Mouse (Mus musculus): ENCODE results near the gene Mef2c. TPM values are rescaled to one million over a fixed set of nuclear protein-coding genes. Genes with fewer than 3 reads are reported as not detected.

Mef2c gene
- polyA plus RNA-seq, 1 experiment from 2014 or later, result 227 TPM

- peak overlapping the region; percentile 24 for H3K4me3 ChIP-seq
- ATAC-seq (replicated peaks), result peak; percentile 23; the same call in 1 of the 2 replicates
- H3K27me3 ChIP-seq, result no peaks in the 10 kb centered on the region
- peaks cover 29% of the 10 kb centered on the region for H3K4me1 ChIP-seq
- H3K9me3 ChIP-seq, result no peaks in the 10 kb centered on the region
- H3K4me2 ChIP-seq (replicated peaks), result peak overlapping the region; percentile 40
- H3K36me3 ChIP-seq, result no peaks in the 10 kb centered on the region
- H3K9ac ChIP-seq (replicated peaks), result peak overlapping the region; percentile 11
- 19% methylated on average over 7 of the region's 7 CpGs for WGBS
- H3K27ac ChIP-seq (replicated peaks), result peak overlapping the region; percentile 85
These were observed 157.3 kb downstream of the Mef2c start for GRCm38 (mm10) chr13:83661166-83661565.

- peak overlapping the region; percentile 31; the same call in 1 of the 2 replicates for H3K9ac ChIP-seq (replicated peaks)
- no peaks in the 10 kb centered on the region for H3K27me3 ChIP-seq
- H3K4me3 ChIP-seq, result peak overlapping the region; percentile 24
- H3K36me3 ChIP-seq, result no peaks in the 10 kb centered on the region
- 38% methylated on average over 14 of the region's 14 CpGs for WGBS
- ATAC-seq (replicated peaks), result peak; percentile 78
- no peaks in the 10 kb centered on the region for H3K9me3 ChIP-seq
- peak overlapping the region; percentile 35 for H3K4me2 ChIP-seq (replicated peaks)
- H3K27ac ChIP-seq (replicated peaks), result peak overlapping the region; percentile 85
- peaks cover 30% of the 10 kb centered on the region for H3K4me1 ChIP-seq
These were observed 158.3 kb downstream of the Mef2c start for GRCm38 (mm10) chr13:83662089-83662551.

- Histone ChIP-seq H3K36me3 (no peaks in the 10 kb centered on the region), H3K4me2 (replicated peaks) (no peak overlapping the region), H3K27ac (replicated peaks) (peak overlapping the region; percentile 78), H3K4me1 (peaks cover 21% of the 10 kb centered on the region), H3K9me3 (no peaks in the 10 kb centered on the region), H3K4me3 (no peak overlapping the region), H3K27me3 (no peaks in the 10 kb centered on the region), H3K9ac (replicated peaks) (no peak overlapping the region)
- ATAC-seq (replicated peaks), result peak; percentile 53
- 55% methylated on average over 7 of the region's 7 CpGs for WGBS
These were observed 162.3 kb downstream of the Mef2c start for GRCm38 (mm10) chr13:83666179-83666578.

- Histone ChIP-seq H3K9ac (replicated peaks) (no peak overlapping the region), H3K4me1 (peaks cover 13% of the 10 kb centered on the region), H3K27me3 (no peaks in the 10 kb centered on the region), H3K36me3 (no peaks in the 10 kb centered on the region), H3K27ac (replicated peaks) (peak overlapping the region; percentile 78; the same call in 1 of the 2 replicates), H3K4me3 (no peak overlapping the region), H3K4me2 (replicated peaks) (no peak overlapping the region), H3K9me3 (no peaks in the 10 kb centered on the region)
- 74% methylated on average over 3 of the region's 3 CpGs for WGBS
- no peak for ATAC-seq (replicated peaks)
These were observed 163.2 kb downstream of the Mef2c start for GRCm38 (mm10) chr13:83667051-83667450.

- Histone ChIP-seq H3K4me1 (peaks cover 2% of the 10 kb centered on the region), H3K27me3 (no peaks in the 10 kb centered on the region), H3K9me3 (no peaks in the 10 kb centered on the region), H3K9ac (replicated peaks) (no peak overlapping the region), H3K4me2 (replicated peaks) (no peak overlapping the region), H3K27ac (replicated peaks) (no peak overlapping the region), H3K4me3 (no peak overlapping the region), H3K36me3 (no peaks in the 10 kb centered on the region)
- no peak for ATAC-seq (replicated peaks)
- 55% methylated on average over 2 of the region's 2 CpGs for WGBS
These were observed 203.8 kb downstream of the Mef2c start for GRCm38 (mm10) chr13:83707611-83708010.

GRCm38 (mm10) chr13:83712778-83713380 lies 209.0 kb downstream of the Mef2c start:
- H3K4me3 ChIP-seq, result no peak overlapping the region

GRCm38 (mm10) chr13:83713661-83714291 lies 209.9 kb downstream of the Mef2c start:
- Histone ChIP-seq H3K4me2 (replicated peaks) (peak overlapping the region; percentile 65), H3K9ac (replicated peaks) (peak overlapping the region; percentile 100), H3K9me3 (no peaks in the 10 kb centered on the region), H3K4me3 (peak overlapping the region; percentile 78), H3K36me3 (no peaks in the 10 kb centered on the region), H3K4me1 (peaks cover 22% of the 10 kb centered on the region), H3K27ac (replicated peaks) (peak overlapping the region; percentile 100), H3K27me3 (no peaks in the 10 kb centered on the region)
- WGBS, result 7% methylated on average over 19 of the region's 19 CpGs
- ATAC-seq (replicated peaks), result peak; percentile 17

More at GRCm38 (mm10) chr13:83712778-83713380, 209.0 kb downstream of the Mef2c start:
- Histone ChIP-seq H3K9ac (replicated peaks) (peak overlapping the region; percentile 100), H3K9me3 (no peaks in the 10 kb centered on the region), H3K27me3 (no peaks in the 10 kb centered on the region), H3K36me3 (no peaks in the 10 kb centered on the region), H3K4me2 (replicated peaks) (peak overlapping the region; percentile 65), H3K27ac (replicated peaks) (peak overlapping the region; percentile 100), H3K4me1 (peaks cover 21% of the 10 kb centered on the region)
- ATAC-seq (replicated peaks), result no peak
- WGBS, result 24% methylated on average over 5 of the region's 5 CpGs

- H3K9me3 ChIP-seq, result no peaks in the 10 kb centered on the region
- ATAC-seq (replicated peaks), result peak; percentile 93
- 2% methylated on average over 22 of the region's 22 CpGs for WGBS
- H3K4me3 ChIP-seq, result peak overlapping the region; percentile 78
- H3K4me1 ChIP-seq, result peaks cover 22% of the 10 kb centered on the region
- peak overlapping the region; percentile 65 for H3K4me2 ChIP-seq (replicated peaks)
- no peaks in the 10 kb centered on the region for H3K36me3 ChIP-seq
- H3K27ac ChIP-seq (replicated peaks), result peak overlapping the region; percentile 100
- peak overlapping the region; percentile 100 for H3K9ac ChIP-seq (replicated peaks)
- H3K27me3 ChIP-seq, result no peaks in the 10 kb centered on the region
These were observed 210.9 kb downstream of the Mef2c start for GRCm38 (mm10) chr13:83714466-83715307.

GRCm38 (mm10) chr13:83715308-83715785 lies 211.5 kb downstream of the Mef2c start:
- Histone ChIP-seq H3K36me3 (no peaks in the 10 kb centered on the region), H3K27me3 (no peaks in the 10 kb centered on the region), H3K9me3 (no peaks in the 10 kb centered on the region), H3K27ac (replicated peaks) (peak overlapping the region; percentile 100), H3K4me1 (peaks cover 22% of the 10 kb centered on the region), H3K9ac (replicated peaks) (peak overlapping the region; percentile 100), H3K4me3 (peak overlapping the region; percentile 78), H3K4me2 (replicated peaks) (peak overlapping the region; percentile 65)
- 1% methylated on average over 14 of the region's 14 CpGs for WGBS
- peak; percentile 2; the same call in 1 of the 2 replicates for ATAC-seq (replicated peaks)

GRCm38 (mm10) chr13:83715971-83716615 lies 212.3 kb downstream of the Mef2c start:
- H3K4me2 ChIP-seq (replicated peaks), result peak overlapping the region; percentile 65
- H3K27me3 ChIP-seq, result no peaks in the 10 kb centered on the region
- H3K4me3 ChIP-seq, result peak overlapping the region; percentile 78
- peaks cover 22% of the 10 kb centered on the region for H3K4me1 ChIP-seq
- H3K9me3 ChIP-seq, result no peaks in the 10 kb centered on the region
- 2% methylated on average over 27 of the region's 27 CpGs for WGBS
- peak overlapping the region; percentile 100 for H3K27ac ChIP-seq (replicated peaks)
- ATAC-seq (replicated peaks), result no peak
- peak overlapping the region; percentile 100 for H3K9ac ChIP-seq (replicated peaks)
- no peaks in the 10 kb centered on the region for H3K36me3 ChIP-seq
